Mouse (Mus musculus) layer of hippocampus, postnatal 14 days (tissue): Measurements from ENCODE around the gene Ifi203. TPM values are rescaled to one million over a fixed set of nuclear protein-coding genes. Genes with fewer than 3 reads are reported as not detected.
"Not testable (repeated sequence)": the region's sequence is repeated elsewhere in the genome, so short reads cannot be mapped to it uniquely, and the experiment has no call there.

Experiments used
- DNase-seq, 2 experiments: peaks; one replicate each; pipeline ENCODE4 v3.0.0; 2021 to 2022; ENCODE audit warnings: low spot score in 2 of 2, mixed read lengths in 1 of 2
- long read RNA-seq, 2 experiments: library from polyadenylated mRNA; stranded (forward); transcript quantifications; one replicate each; pipeline ENCODE4 v2.0.0; 2021
- total RNA-seq, 2 experiments: library from RNA; stranded (reverse); gene quantifications; 2 replicates each; pipeline ENCODE4 v1.2.3; 2021

The Ifi203 gene
- 10 to 100 TPM; 10.2 to 11.9 TPM for total RNA-seq
- long read RNA-seq, experiment 1, partial matches to known transcripts = 0 of 1 reads
- long read RNA-seq, experiment 1, other reads (novel, unspliced or antisense) = 1 of 1 reads
- long read RNA-seq, experiment 2 = 0 reads

GRCm38 (mm10) chr1:173941924-173942779 lies at the start of gene Ifi203, which contains the start of gene Mndal:
Gene Ifi203, minus strand, starts transcription at chr1:173942672.
Gene Mndal, minus strand, starts transcription at chr1:173942491.
- peak in 1 of 2 experiments; percentile 48 for DNase-seq

- DNase-seq = not testable (repeated sequence)
These were observed 40.3 kb upstream of the Ifi203 start, which contains the start of gene Ifi202b for GRCm38 (mm10) chr1:173982694-173983305. Gene Ifi202b, minus strand, starts transcription at chr1:173982744.

- DNase-seq = not testable (repeated sequence)
These were observed 38.6 kb upstream of the Ifi203 start for GRCm38 (mm10) chr1:173981038-173981437.

- no peak for DNase-seq
These were observed 35.1 kb upstream of the Ifi203 start for GRCm38 (mm10) chr1:173977622-173978021.

- peak in 1 of 2 experiments; percentile 8 for DNase-seq
These were observed 30.6 kb upstream of the Ifi203 start for GRCm38 (mm10) chr1:173973111-173973510.

GRCm38 (mm10) chr1:173961491-173961890 lies 19.0 kb upstream of the Ifi203 start:
- not testable (repeated sequence) for DNase-seq

- not testable (repeated sequence) for DNase-seq
These were observed 17.5 kb upstream of the Ifi203 start for GRCm38 (mm10) chr1:173959998-173960397.

- DNase-seq = not testable (repeated sequence)
These were observed 13.5 kb upstream of the Ifi203 start for GRCm38 (mm10) chr1:173955839-173956527.

GRCm38 (mm10) chr1:173955071-173955796 lies 12.8 kb upstream of the Ifi203 start:
- DNase-seq = no peak

GRCm38 (mm10) chr1:173953563-173953962 lies 11.1 kb upstream of the Ifi203 start:
- DNase-seq = no peak

- not testable (repeated sequence) for DNase-seq
These were observed 6.6 kb upstream of the Ifi203 start for GRCm38 (mm10) chr1:173949044-173949443.

GRCm38 (mm10) chr1:173942780-173943066 lies 251 bp upstream of the Ifi203 start:
- DNase-seq = peak in 1 of 2 experiments; percentile 78

- DNase-seq = not testable (repeated sequence)
These were observed 950 bp downstream of the Ifi203 start for GRCm38 (mm10) chr1:173941522-173941921.

- not testable (repeated sequence) for DNase-seq
These were observed 23.2 kb downstream of the Ifi203 start for GRCm38 (mm10) chr1:173919279-173919678.

- no peak for DNase-seq
These were observed 27.9 kb downstream of the Ifi203 start for GRCm38 (mm10) chr1:173914559-173914958.

GRCm38 (mm10) chr1:173913256-173913791 lies 29.1 kb downstream of the Ifi203 start:
- DNase-seq = not testable (repeated sequence)

GRCm38 (mm10) chr1:173912548-173913255 lies 29.8 kb downstream of the Ifi203 start, which contains the start of gene Ifi211:
Gene Ifi211, minus strand, starts transcription at chr1:173913046.
- DNase-seq = not testable (repeated sequence)

GRCm38 (mm10) chr1:173911808-173912464 lies 30.5 kb downstream of the Ifi203 start:
- DNase-seq = no peak

GRCm38 (mm10) chr1:173908390-173908789 lies 34.1 kb downstream of the Ifi203 start:
- DNase-seq = not testable (repeated sequence)
